Mouse (Mus musculus): ENCODE data around the gene Cltb.
"Not testable (repeated sequence)": the region's sequence is repeated elsewhere in the genome, so short reads cannot be mapped to it uniquely, and the experiment has no call there.

- TF ChIP-seq POLR2A (IDR thresholded peaks at IDR 0.05; ENCODE audit: extremely low read depth, insufficient read depth, low read length); CTCF (IDR thresholded peaks at IDR 0.05; ENCODE audit: low read depth, low read length): not testable (repeated sequence)
Observed at GRCm38 (mm10) chr13:54613141-54613540, 2.0 kb upstream of the Cltb start.

All from liver, adult 2 months (tissue).